In the genomic region with DNA sequence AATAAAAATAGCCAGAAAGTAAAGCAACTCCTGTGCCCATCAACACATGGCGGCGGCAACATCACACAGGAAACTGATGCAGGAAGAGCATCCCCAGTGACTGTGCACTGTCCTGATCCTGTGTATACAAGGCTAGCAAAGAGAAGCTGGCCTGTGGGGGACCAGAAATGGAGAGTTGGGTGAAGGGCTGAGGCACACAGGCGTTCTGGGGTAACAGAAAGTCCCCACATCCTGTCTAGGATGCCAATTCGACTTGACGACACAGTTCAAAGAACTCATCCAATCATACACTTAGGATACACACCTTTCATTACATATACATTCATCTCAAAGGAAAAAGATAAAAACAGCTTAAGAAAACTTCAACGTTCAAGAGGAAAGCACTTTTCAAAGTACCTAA, we compare ENCODE assay signal across 18 mouse cellular contexts. TPM values are rescaled to one million over a fixed set of nuclear protein-coding genes. Genes with fewer than 3 reads are reported as not detected.
DNase-seq lines count a peak whose midpoint lies in the region; ATAC-seq and TF ChIP-seq lines count a peak whose summit lies in the region.
"Had no signal": no experiment of that assay in that cellular context is flagged by ENCODE, and none has a peak within 500 bp of the region (broad histone marks: within the 10 kb centered on the region; RNA-seq: fewer than 3 reads in every experiment).

No protein-coding gene starts in this region.

- H3K27ac ChIP-seq in thymus, adult 2 months (ENCODE audit: control insufficient read depth, insufficient read depth, low read length) = no peak overlapping the region
- H3K27ac ChIP-seq in intestine, embryonic 16.5 days (ENCODE audit: low read length) = no peak overlapping the region
- H3K27ac ChIP-seq: embryonic facial prominence, embryonic 12.5 days; forebrain, embryonic 15.5 days; heart, embryonic 10.5 days; hindbrain, embryonic 13.5 days; hindbrain, postnatal 0 days had no signal

- peaks cover 9% of the 10 kb centered on the region for H3K4me1 ChIP-seq in thymus, adult 2 months (replicated peaks; ENCODE audit: control insufficient read depth, insufficient read depth, low read length)
- no peaks in the 10 kb centered on the region for H3K4me1 ChIP-seq in intestine, embryonic 16.5 days (ENCODE audit: control insufficient read depth, insufficient read depth, low read length)
- H3K4me1 ChIP-seq: hindbrain, embryonic 13.5 days had no signal

- H3K9ac ChIP-seq in intestine, embryonic 16.5 days (ENCODE audit: low read depth, low read length) = no peak overlapping the region
- H3K9ac ChIP-seq: embryonic facial prominence, embryonic 12.5 days; forebrain, embryonic 15.5 days; hindbrain, embryonic 13.5 days had no signal

- no peak overlapping the region for H3K4me2 ChIP-seq in intestine, embryonic 16.5 days (ENCODE audit: low read depth, low read length)
- H3K4me2 ChIP-seq: embryonic facial prominence, embryonic 12.5 days; forebrain, embryonic 15.5 days; hindbrain, embryonic 13.5 days had no signal

- H3K9me3 ChIP-seq in intestine, embryonic 16.5 days (ENCODE audit: control insufficient read depth, low read length) = no peaks in the 10 kb centered on the region
- H3K9me3 ChIP-seq: embryonic facial prominence, embryonic 12.5 days; forebrain, embryonic 15.5 days; heart, embryonic 10.5 days; hindbrain, embryonic 13.5 days had no signal

- H3K4me3 ChIP-seq in thymus, adult 2 months (ENCODE audit: control insufficient read depth, insufficient read depth, low read length) = no peak overlapping the region
- H3K4me3 ChIP-seq in intestine, embryonic 16.5 days (ENCODE audit: low read length) = no peak overlapping the region
- H3K4me3 ChIP-seq: embryonic facial prominence, embryonic 12.5 days; forebrain, embryonic 15.5 days; heart, embryonic 10.5 days; hindbrain, embryonic 13.5 days had no signal

- H3K27me3 ChIP-seq in thymus, adult 2 months (ENCODE audit: control insufficient read depth, insufficient read depth, low read length) = no peaks in the 10 kb centered on the region
- H3K27me3 ChIP-seq in intestine, embryonic 16.5 days (replicated peaks; ENCODE audit: control insufficient read depth, insufficient read depth, low read length) = no peaks in the 10 kb centered on the region
- H3K27me3 ChIP-seq: embryonic facial prominence, embryonic 12.5 days; forebrain, embryonic 15.5 days; hindbrain, embryonic 13.5 days had no signal

- DNase-seq in thymus, postnatal 4 days = peak; percentile 37
- no peak for DNase-seq in thymus, adult 2 months
- DNase-seq in CD8-positive naive resting alpha-beta T cell, adult 2 months (ENCODE audit: low read depth in 2 of 2, low spot score in 2 of 2) = peak; percentile 15 to 49
- no peak for DNase-seq in gastrocnemius, postnatal 25 days
- no peak for DNase-seq in adipocyte (ENCODE audit: low spot score)
- DNase-seq: adrenal gland, postnatal 14 days; cerebellum, adult 11-12 months; cerebellum, adult 9-10 months; cerebellum, postnatal 25 days; heart, adult 18-20 months; heart, postnatal 10 days had no signal

- no peak for TF ChIP-seq POLR2A in thymus, adult 2 months (IDR thresholded peaks at IDR 0.05; ENCODE audit: control insufficient read depth, extremely low read depth, insufficient read depth, low read length, poor library complexity)

- TF ChIP-seq CTCF in thymus, adult 2 months (IDR thresholded peaks at IDR 0.05; ENCODE audit: borderline replicate concordance, control insufficient read depth, extremely low read depth, insufficient read depth, low read length, poor library complexity) = no peak

- ATAC-seq in inflammation-experienced regulatory T-cells, adult 6 months = peak; percentile 86
- ATAC-seq in intestine, embryonic 16.5 days = no peak
- ATAC-seq: forebrain, embryonic 15.5 days; hindbrain, postnatal 0 days had no signal

- WGBS in thymus, adult 2 months = 30% methylated on average over 6 of the region's 6 CpGs
- WGBS in intestine, embryonic 16.5 days = 91% methylated on average over 6 of the region's 6 CpGs

- no peaks in the 10 kb centered on the region; the same call in 1 of the 2 replicates for H3K36me3 ChIP-seq in thymus, adult 2 months (ENCODE audit: control insufficient read depth, insufficient read depth, low read length)
- H3K36me3 ChIP-seq in intestine, embryonic 16.5 days (ENCODE audit: control insufficient read depth, insufficient read depth, low read length) = peaks cover 3% of the 10 kb centered on the region; the same call in 1 of the 2 replicates

RNA-seq across cellular contexts. Expression of a gene that starts 41.1 kb away (rescaled TPM):
- polyA plus RNA-seq in thymus, adult 2 months (2012; rRNA removed) = 5.6 and 6.3 TPM in 2 replicates
- 1 to 10 TPM; 2.1 to 3.7 (median 3.7) TPM for polyA plus RNA-seq in inflammation-experienced regulatory T-cells, adult 6 months (2017; shearing (Covaris generic))
- 1 to 10 TPM; 4.3 to 4.5 TPM for total RNA-seq in gastrocnemius, postnatal 25 days (2021)
- polyA plus RNA-seq in intestine, embryonic 16.5 days (2015; fragmentation: Nextera tagmentation; extraction: Ambion mirVana) = 6.4 and 6.9 TPM in 2 replicates

Comparison
In these comparisons a context has a peak if more than half of its experiments do, and no peak if none do; other contexts are left out.
1. DNase-seq: peak in thymus, postnatal 4 days (single experiment) and CD8-positive naive resting alpha-beta T cell, adult 2 months (2 of 2); none in thymus, adult 2 months (single experiment), gastrocnemius, postnatal 25 days (single experiment) and adipocyte (single experiment).